Mouse (Mus musculus) kidney, adult 9 months (tissue): Measurements from ENCODE around the gene Degs1.
"Not testable (repeated sequence)": the region's sequence is repeated elsewhere in the genome, so short reads cannot be mapped to it uniquely, and the experiment has no call there.

Experiments
- DNase-seq: peaks from one replicate; pipeline ENCODE4 v3.0.0; 2022

Gene Degs1

GRCm38 (mm10) chr1:182282091-182283075, at the start of gene Degs1:
Gene Degs1, minus strand, starts transcription at chr1:182282804.
- peak; percentile 99 for DNase-seq

GRCm38 (mm10) chr1:182325919-182326318, 43.3 kb upstream of the Degs1 start:
- no peak for DNase-seq

GRCm38 (mm10) chr1:182324552-182324951, 41.9 kb upstream of the Degs1 start:
- DNase-seq, result no peak

- no peak for DNase-seq
Observed at GRCm38 (mm10) chr1:182323139-182323538, 40.5 kb upstream of the Degs1 start.

GRCm38 (mm10) chr1:182314201-182314600, 31.6 kb upstream of the Degs1 start:
- DNase-seq, result no peak

GRCm38 (mm10) chr1:182313181-182313580, 30.6 kb upstream of the Degs1 start:
- DNase-seq, result no peak

- DNase-seq, result peak; percentile 9
Observed at GRCm38 (mm10) chr1:182311376-182311775, 28.8 kb upstream of the Degs1 start.

GRCm38 (mm10) chr1:182310316-182310715, 27.7 kb upstream of the Degs1 start:
- DNase-seq, result no peak

GRCm38 (mm10) chr1:182309403-182309802, 26.8 kb upstream of the Degs1 start:
- DNase-seq, result no peak

GRCm38 (mm10) chr1:182302916-182303315, 20.3 kb upstream of the Degs1 start:
- DNase-seq, result no peak

- DNase-seq, result no peak
Observed at GRCm38 (mm10) chr1:182302176-182302870, 19.7 kb upstream of the Degs1 start.

GRCm38 (mm10) chr1:182297821-182298220, 15.2 kb upstream of the Degs1 start:
- DNase-seq, result no peak

- DNase-seq, result no peak
Observed at GRCm38 (mm10) chr1:182297246-182297645, 14.6 kb upstream of the Degs1 start.

GRCm38 (mm10) chr1:182296816-182297215, 14.2 kb upstream of the Degs1 start:
- no peak for DNase-seq

- DNase-seq, result no peak
Observed at GRCm38 (mm10) chr1:182296141-182296540, 13.5 kb upstream of the Degs1 start.

- no peak for DNase-seq
Observed at GRCm38 (mm10) chr1:182292291-182292690, 9.7 kb upstream of the Degs1 start.

GRCm38 (mm10) chr1:182290741-182291140, 8.1 kb upstream of the Degs1 start:
- DNase-seq, result not testable (repeated sequence)

- no peak for DNase-seq
Observed at GRCm38 (mm10) chr1:182289781-182290180, 7.2 kb upstream of the Degs1 start.

GRCm38 (mm10) chr1:182288601-182289000, 6.0 kb upstream of the Degs1 start:
- no peak for DNase-seq

GRCm38 (mm10) chr1:182287781-182288180, 5.2 kb upstream of the Degs1 start:
- DNase-seq, result no peak

GRCm38 (mm10) chr1:182284795-182285194, 2.2 kb upstream of the Degs1 start:
- no peak for DNase-seq

- no peak for DNase-seq
Observed at GRCm38 (mm10) chr1:182283231-182283630, 627 bp upstream of the Degs1 start.

- DNase-seq, result no peak
Observed at GRCm38 (mm10) chr1:182281251-182281711, 1.3 kb downstream of the Degs1 start.

- no peak for DNase-seq
Observed at GRCm38 (mm10) chr1:182280577-182280976, 2.0 kb downstream of the Degs1 start.
